Mouse (Mus musculus) adrenal gland, adult 10 weeks (tissue): Measurements from ENCODE around the gene Itga6. TPM values are rescaled to one million over a fixed set of nuclear protein-coding genes. Genes with fewer than 3 reads are reported as not detected.

Experiments used
- polyA plus RNA-seq: library from polyadenylated mRNA; stranded (reverse); fragments of 350-450 nt; fragmentation: Illumina TruSeq; extraction: RNeasy Lipid Tissue Mini Kit (QIAGEN cat#74804); gene quantifications from one replicate; pipeline ENCODE4 v1.2.3, GENCODE M21; 2014; ENCODE audit warnings: low read depth, low replicate concordance

Itga6 gene
- polyA plus RNA-seq: 270 TPM

GRCm38 (mm10) chr2:71745610-71746374, at the start of gene Itga6:
TSS of gene Itga6 (plus strand) at chr2:71745616.

DNA sequence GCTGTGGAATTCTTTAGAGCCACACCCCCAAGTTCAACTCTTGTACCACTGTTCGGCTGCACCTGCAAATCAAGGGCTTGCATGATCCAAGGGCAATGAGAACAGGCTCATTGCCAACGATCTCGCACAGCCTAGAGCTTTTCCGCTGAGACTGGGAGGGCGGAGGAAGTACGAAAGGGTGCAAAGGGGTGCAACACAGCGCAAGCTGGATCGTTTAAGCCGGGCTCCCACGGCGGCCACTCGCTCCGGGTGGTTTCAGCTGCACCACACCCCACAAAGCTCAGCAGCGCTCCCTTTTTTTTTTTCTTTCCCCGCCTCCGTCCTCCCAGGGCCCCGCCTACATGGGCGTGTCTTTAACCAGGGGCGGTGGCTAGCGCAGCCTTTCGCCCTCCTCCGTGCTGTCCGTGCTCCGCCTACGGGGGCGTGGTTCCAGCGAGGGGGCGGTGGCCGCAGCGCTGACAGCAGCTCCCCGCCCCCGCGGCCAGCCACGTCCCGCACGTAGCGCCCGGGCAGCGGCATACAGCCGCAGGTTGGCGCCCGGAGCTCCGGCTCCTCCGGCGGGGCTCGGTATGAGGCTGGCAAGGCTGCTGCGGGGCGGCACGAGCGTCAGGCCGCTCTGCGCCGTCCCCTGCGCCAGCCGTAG, 127.5 kb downstream of the Itga6 start, which contains the start of gene Pdk1:
Gene Pdk1 (plus strand): TSS at position 424 of the 643 bp plus-strand sequence.

Other genes starting within 250 kb of the Itga6 start
- 0.87 TPM for gene Dlx1, start 217.5 kb upstream of the Itga6 start, polyA plus RNA-seq
- gene Dlx2, start 198.9 kb upstream of the Itga6 start, polyA plus RNA-seq: not detected
- gene Pdk1, start 127.6 kb downstream of the Itga6 start, polyA plus RNA-seq: 85.6 TPM
- gene Rapgef4, start 235.6 kb downstream of the Itga6 start, polyA plus RNA-seq: 539 TPM